Mouse (Mus musculus): ENCODE data around the gene Ptgs2. TPM values are rescaled to one million over a fixed set of nuclear protein-coding genes. Genes with fewer than 3 reads are reported as not detected.

Gene Ptgs2
- polyA plus RNA-seq, 1 experiment from 2014 or later: not detected

GRCm38 (mm10) chr1:150115352-150115751 lies 15.5 kb downstream of the Ptgs2 start:
- no peak for DNase-seq
- TF ChIP-seq EP300 (IDR thresholded peaks at IDR 0.05; ENCODE audit: low read depth) (no peak), CTCF (IDR thresholded peaks at IDR 0.05; ENCODE audit: low read depth) (no peak)
- ATAC-seq: no peak
- no peak overlapping the region for H3K27ac ChIP-seq (ENCODE audit: low read depth)
- no peaks in the 10 kb centered on the region for H3K27me3 ChIP-seq (ENCODE audit: insufficient read depth, low read length)
- WGBS (ENCODE audit: insufficient replicate concordance): 69% methylated on average over 7 of the region's 7 CpGs
- H3K4me1 ChIP-seq (ENCODE audit: insufficient read depth): no peaks in the 10 kb centered on the region
- H3K4me2 ChIP-seq (ENCODE audit: low read depth, low read length): no peak overlapping the region
- H3K9me3 ChIP-seq (ENCODE audit: low read length): no peaks in the 10 kb centered on the region
- no peak overlapping the region for H3K9ac ChIP-seq (replicated peaks)
- no peak overlapping the region for H3K4me3 ChIP-seq (ENCODE audit: low read depth, low read length)
- H3K36me3 ChIP-seq (replicated peaks; ENCODE audit: insufficient read depth, low read length): no peaks in the 10 kb centered on the region

- Histone ChIP-seq H3K4me2 (ENCODE audit: low read depth, low read length) (no peak overlapping the region), H3K4me3 (ENCODE audit: low read depth, low read length) (no peak overlapping the region)
- 74% methylated on average over 5 of the region's 5 CpGs for WGBS (ENCODE audit: insufficient replicate concordance)
Measured at GRCm38 (mm10) chr1:150118352-150118751, 18.5 kb downstream of the Ptgs2 start.

GRCm38 (mm10) chr1:150125568-150125967 lies 25.7 kb downstream of the Ptgs2 start:
- no peaks in the 10 kb centered on the region for H3K9me3 ChIP-seq (ENCODE audit: low read length)
- no peaks in the 10 kb centered on the region for H3K4me1 ChIP-seq (ENCODE audit: insufficient read depth)
- ATAC-seq (no peak), DNase-seq (no peak)
- H3K36me3 ChIP-seq (replicated peaks; ENCODE audit: insufficient read depth, low read length): no peaks in the 10 kb centered on the region
- TF ChIP-seq EP300 (IDR thresholded peaks at IDR 0.05; ENCODE audit: low read depth) (no peak), CTCF (IDR thresholded peaks at IDR 0.05; ENCODE audit: low read depth) (no peak)
- 65% methylated on average over 2 of the region's 2 CpGs for WGBS (ENCODE audit: insufficient replicate concordance)
- H3K9ac ChIP-seq (replicated peaks): no peak overlapping the region
- H3K4me2 ChIP-seq (ENCODE audit: low read depth, low read length): no peak overlapping the region
- no peak overlapping the region for H3K4me3 ChIP-seq (ENCODE audit: low read depth, low read length)
- no peaks in the 10 kb centered on the region for H3K27me3 ChIP-seq (ENCODE audit: insufficient read depth, low read length)
- no peak overlapping the region for H3K27ac ChIP-seq (ENCODE audit: low read depth)

More at GRCm38 (mm10) chr1:150118352-150118751, 18.5 kb downstream of the Ptgs2 start:
- TF ChIP-seq CTCF (IDR thresholded peaks at IDR 0.05; ENCODE audit: low read depth) (no peak), EP300 (IDR thresholded peaks at IDR 0.05; ENCODE audit: low read depth) (no peak)
- DNase-seq: no peak
- no peaks in the 10 kb centered on the region for H3K27me3 ChIP-seq (ENCODE audit: insufficient read depth, low read length)
- ATAC-seq: no peak
- no peaks in the 10 kb centered on the region for H3K36me3 ChIP-seq (replicated peaks; ENCODE audit: insufficient read depth, low read length)
- no peaks in the 10 kb centered on the region for H3K4me1 ChIP-seq (ENCODE audit: insufficient read depth)
- H3K27ac ChIP-seq (ENCODE audit: low read depth): no peak overlapping the region
- H3K9me3 ChIP-seq (ENCODE audit: low read length): no peaks in the 10 kb centered on the region
- H3K9ac ChIP-seq (replicated peaks): no peak overlapping the region

- no peaks in the 10 kb centered on the region for H3K4me1 ChIP-seq (ENCODE audit: insufficient read depth)
- H3K4me2 ChIP-seq (ENCODE audit: low read depth, low read length): no peak overlapping the region
- H3K27ac ChIP-seq (ENCODE audit: low read depth): no peak overlapping the region
- no peak for DNase-seq
- no peak overlapping the region for H3K9ac ChIP-seq (replicated peaks)
- H3K36me3 ChIP-seq (replicated peaks; ENCODE audit: insufficient read depth, low read length): no peaks in the 10 kb centered on the region
- 79% methylated on average over 6 of the region's 6 CpGs for WGBS (ENCODE audit: insufficient replicate concordance)
- H3K4me3 ChIP-seq (ENCODE audit: low read depth, low read length): no peak overlapping the region
- H3K27me3 ChIP-seq (ENCODE audit: insufficient read depth, low read length): no peaks in the 10 kb centered on the region
- H3K9me3 ChIP-seq (ENCODE audit: low read length): no peaks in the 10 kb centered on the region
- ATAC-seq: no peak
- no peak for TF ChIP-seq CTCF (IDR thresholded peaks at IDR 0.05; ENCODE audit: low read depth)
- no peak for TF ChIP-seq EP300 (IDR thresholded peaks at IDR 0.05; ENCODE audit: low read depth)
Measured at GRCm38 (mm10) chr1:150130070-150130469, 30.2 kb downstream of the Ptgs2 start.

- ATAC-seq: no peak
- WGBS (ENCODE audit: insufficient replicate concordance): 78% methylated on average over 5 of the region's 5 CpGs
- no peaks in the 10 kb centered on the region for H3K27me3 ChIP-seq (ENCODE audit: insufficient read depth, low read length)
- no peaks in the 10 kb centered on the region for H3K36me3 ChIP-seq (replicated peaks; ENCODE audit: insufficient read depth, low read length)
- DNase-seq: no peak
- H3K4me1 ChIP-seq (ENCODE audit: insufficient read depth): no peaks in the 10 kb centered on the region
- no peak overlapping the region for H3K9ac ChIP-seq (replicated peaks)
- H3K9me3 ChIP-seq (ENCODE audit: low read length): no peaks in the 10 kb centered on the region
- H3K27ac ChIP-seq (ENCODE audit: low read depth): no peak overlapping the region
- H3K4me2 ChIP-seq (ENCODE audit: low read depth, low read length): no peak overlapping the region
- TF ChIP-seq CTCF (IDR thresholded peaks at IDR 0.05; ENCODE audit: low read depth): no peak
- no peak for TF ChIP-seq EP300 (IDR thresholded peaks at IDR 0.05; ENCODE audit: low read depth)
- H3K4me3 ChIP-seq (ENCODE audit: low read depth, low read length): no peak overlapping the region
Measured at GRCm38 (mm10) chr1:150130586-150131275, 30.9 kb downstream of the Ptgs2 start.

GRCm38 (mm10) chr1:150135350-150135749 lies 35.5 kb downstream of the Ptgs2 start:
- Histone ChIP-seq H3K4me3 (ENCODE audit: low read depth, low read length) (no peak overlapping the region), H3K9me3 (ENCODE audit: low read length) (no peaks in the 10 kb centered on the region), H3K4me2 (ENCODE audit: low read depth, low read length) (no peak overlapping the region), H3K36me3 (replicated peaks; ENCODE audit: insufficient read depth, low read length) (no peaks in the 10 kb centered on the region), H3K4me1 (ENCODE audit: insufficient read depth) (no peaks in the 10 kb centered on the region), H3K27ac (ENCODE audit: low read depth) (no peak overlapping the region), H3K27me3 (ENCODE audit: insufficient read depth, low read length) (no peaks in the 10 kb centered on the region), H3K9ac (replicated peaks) (no peak overlapping the region)
- no peak for ATAC-seq
- TF ChIP-seq EP300 (IDR thresholded peaks at IDR 0.05; ENCODE audit: low read depth) (no peak), CTCF (IDR thresholded peaks at IDR 0.05; ENCODE audit: low read depth) (no peak)
- no peak for DNase-seq
